Mouse (Mus musculus): ENCODE results near the gene Rab10. TPM values are rescaled to one million over a fixed set of nuclear protein-coding genes. Genes with fewer than 3 reads are reported as not detected.
A peak's percentile ranks its signal among the peaks of the same experiment; 100 is the strongest.

The Rab10 gene
- 89.7 and 89.8 TPM in 2 replicates for polyA plus RNA-seq (2014; fragmentation: Nextera tagmentation; extraction: Ambion mirVana)

- no peak for TF ChIP-seq CTCF (IDR thresholded peaks at IDR 0.05; ENCODE audit: low read depth)
- under 1% methylated on average over 107 of the region's 111 CpGs for WGBS
- peaks cover 6% of the 10 kb centered on the region; the same call in 1 of the 2 replicates for H3K4me1 ChIP-seq (ENCODE audit: insufficient read depth)
These were observed at the start of gene Rab10 for GRCm38 (mm10) chr12:3309391-3310320. Gene Rab10, minus strand, starts transcription at chr12:3309969.

GRCm38 (mm10) chr12:3359302-3359701 is 49.5 kb upstream of the Rab10 start:
- no peaks in the 10 kb centered on the region for H3K36me3 ChIP-seq (ENCODE audit: insufficient read depth)
- no peak overlapping the region for H3K4me2 ChIP-seq
- no peaks in the 10 kb centered on the region for H3K4me1 ChIP-seq (ENCODE audit: insufficient read depth)
- 25% methylated on average over 3 of the region's 3 CpGs for WGBS
- no peak overlapping the region for H3K9ac ChIP-seq
- no peak overlapping the region for H3K27ac ChIP-seq (ENCODE audit: low read depth)
- peak; percentile 71 for TF ChIP-seq CTCF (IDR thresholded peaks at IDR 0.05; ENCODE audit: low read depth)
- ATAC-seq (ENCODE audit: insufficient read depth) (peak; percentile 33; the same call in 1 of the 2 replicates), DNase-seq (peak; percentile 91)
- no peak overlapping the region for H3K4me3 ChIP-seq (ENCODE audit: low read depth, low read length)
- H3K27me3 ChIP-seq (ENCODE audit: insufficient read depth, low read length): no peaks in the 10 kb centered on the region
- no peaks in the 10 kb centered on the region for H3K9me3 ChIP-seq (ENCODE audit: low read depth, low read length)

More at GRCm38 (mm10) chr12:3309391-3310320, at the start of gene Rab10:
- H3K4me2 ChIP-seq: peak within 1 kb of the TSS; percentile 92
- peak within 1 kb of the TSS; percentile 91 for H3K9ac ChIP-seq
- ATAC-seq (ENCODE audit: insufficient read depth) (peak; percentile 97), DNase-seq (peak; percentile 99)
- no peaks in the 10 kb centered on the region for H3K36me3 ChIP-seq (ENCODE audit: insufficient read depth)
- H3K9me3 ChIP-seq (ENCODE audit: low read depth, low read length): no peaks in the 10 kb centered on the region
- peak within 1 kb of the TSS; percentile 98 for H3K27ac ChIP-seq (ENCODE audit: low read depth)
- H3K4me3 ChIP-seq (ENCODE audit: low read depth, low read length): peak within 1 kb of the TSS; percentile 93
- no peaks in the 10 kb centered on the region for H3K27me3 ChIP-seq (ENCODE audit: insufficient read depth, low read length)

- ATAC-seq (ENCODE audit: insufficient read depth) (no peak), DNase-seq (peak; percentile 38)
- Histone ChIP-seq H3K27me3 (ENCODE audit: insufficient read depth, low read length) (no peaks in the 10 kb centered on the region), H3K9me3 (ENCODE audit: low read depth, low read length) (no peaks in the 10 kb centered on the region), H3K4me1 (ENCODE audit: insufficient read depth) (no peaks in the 10 kb centered on the region), H3K27ac (ENCODE audit: low read depth) (no peak overlapping the region), H3K4me3 (ENCODE audit: low read depth, low read length) (peak overlapping the region; percentile 11), H3K9ac (peak overlapping the region; percentile 16; the same call in 1 of the 2 replicates), H3K36me3 (ENCODE audit: insufficient read depth) (no peaks in the 10 kb centered on the region), H3K4me2 (peak overlapping the region; percentile 36; the same call in 1 of the 2 replicates)
- no peak for TF ChIP-seq CTCF (IDR thresholded peaks at IDR 0.05; ENCODE audit: low read depth)
- 53% methylated on average over 16 of the region's 16 CpGs for WGBS
These were observed 47.1 kb upstream of the Rab10 start for GRCm38 (mm10) chr12:3356824-3357223.

DNA sequence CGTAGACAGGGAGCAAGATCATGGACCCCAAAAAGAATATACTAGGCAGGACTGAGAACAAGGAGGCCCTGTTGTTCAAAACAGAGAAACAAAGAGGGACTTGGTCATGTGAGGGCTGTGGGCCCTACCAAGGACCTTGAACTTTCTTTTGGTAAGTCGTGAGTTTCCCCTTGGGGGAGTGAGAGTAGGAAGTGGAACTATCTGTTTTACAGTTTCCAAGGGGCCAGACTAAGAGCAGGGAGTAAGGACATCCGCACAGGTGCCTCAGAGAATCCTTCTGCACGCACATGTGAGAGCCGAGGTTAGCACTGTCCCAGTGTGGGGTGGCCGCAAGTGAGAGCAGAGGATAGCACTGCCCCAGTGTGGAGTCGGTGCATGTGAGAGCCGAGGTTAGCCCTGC is 45.3 kb upstream of the Rab10 start:
- Histone ChIP-seq H3K4me2 (no peak overlapping the region), H3K27me3 (ENCODE audit: insufficient read depth, low read length) (no peaks in the 10 kb centered on the region), H3K9me3 (ENCODE audit: low read depth, low read length) (no peaks in the 10 kb centered on the region), H3K4me3 (ENCODE audit: low read depth, low read length) (no peak overlapping the region), H3K9ac (no peak overlapping the region), H3K36me3 (ENCODE audit: insufficient read depth) (no peaks in the 10 kb centered on the region), H3K27ac (ENCODE audit: low read depth) (no peak overlapping the region), H3K4me1 (ENCODE audit: insufficient read depth) (no peaks in the 10 kb centered on the region)
- ATAC-seq (ENCODE audit: insufficient read depth): no peak
- no peak for TF ChIP-seq CTCF (IDR thresholded peaks at IDR 0.05; ENCODE audit: low read depth)
- 82% methylated on average over 8 of the region's 8 CpGs for WGBS
- no peak for DNase-seq

DNA sequence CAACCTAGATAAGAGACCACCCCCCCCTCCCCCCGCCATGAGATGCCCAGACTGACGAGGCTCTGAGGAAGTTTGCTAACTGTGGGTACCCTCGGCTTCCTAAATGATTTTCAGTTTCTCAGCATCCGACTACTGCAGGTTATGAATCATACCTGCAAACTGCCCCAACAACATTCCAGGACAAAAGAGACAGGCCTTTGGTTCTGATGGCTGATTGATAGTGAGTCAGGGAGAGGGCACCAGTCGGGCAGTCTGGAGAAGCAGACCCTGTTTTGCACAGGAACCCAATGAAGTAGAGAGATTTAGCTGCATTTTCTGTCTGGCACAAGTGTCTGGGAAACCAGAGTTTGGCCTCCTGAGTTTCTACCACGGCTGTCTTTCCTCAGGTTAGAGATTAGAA is 42.4 kb upstream of the Rab10 start:
- H3K4me3 ChIP-seq (ENCODE audit: low read depth, low read length): no peak overlapping the region
- no peaks in the 10 kb centered on the region for H3K9me3 ChIP-seq (ENCODE audit: low read depth, low read length)
- H3K36me3 ChIP-seq (ENCODE audit: insufficient read depth): no peaks in the 10 kb centered on the region
- no peaks in the 10 kb centered on the region for H3K27me3 ChIP-seq (ENCODE audit: insufficient read depth, low read length)
- H3K27ac ChIP-seq (ENCODE audit: low read depth): no peak overlapping the region
- DNase-seq (no peak), ATAC-seq (ENCODE audit: insufficient read depth) (no peak)
- H3K9ac ChIP-seq: no peak overlapping the region
- no peaks in the 10 kb centered on the region for H3K4me1 ChIP-seq (ENCODE audit: insufficient read depth)
- H3K4me2 ChIP-seq: no peak overlapping the region
- no peak for TF ChIP-seq CTCF (IDR thresholded peaks at IDR 0.05; ENCODE audit: low read depth)
- 62% methylated on average over 6 of the region's 6 CpGs for WGBS

DNA sequence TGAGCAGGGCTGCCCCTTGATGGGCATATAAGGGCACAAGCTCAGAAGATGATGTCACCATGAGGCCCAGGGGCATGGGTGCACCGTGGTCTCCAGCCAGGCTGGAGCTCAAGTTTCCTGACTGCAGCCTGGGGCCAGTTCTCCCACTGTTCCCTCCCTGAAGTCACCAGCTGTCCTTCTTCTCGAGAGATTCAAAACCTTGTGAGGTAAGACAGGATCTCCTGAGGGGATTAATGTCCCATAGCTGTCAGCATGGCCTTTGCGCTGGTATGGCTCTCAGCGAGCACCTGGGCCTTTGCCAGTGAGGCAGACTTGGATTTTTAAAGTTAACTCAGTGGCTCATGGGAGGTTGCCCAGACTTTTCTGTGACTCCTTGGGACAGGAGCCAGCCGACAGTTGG is 40.4 kb upstream of the Rab10 start:
- no peaks in the 10 kb centered on the region for H3K9me3 ChIP-seq (ENCODE audit: low read depth, low read length)
- 66% methylated on average over 5 of the region's 5 CpGs for WGBS
- H3K4me3 ChIP-seq (ENCODE audit: low read depth, low read length): no peak overlapping the region
- TF ChIP-seq CTCF (IDR thresholded peaks at IDR 0.05; ENCODE audit: low read depth): no peak
- H3K9ac ChIP-seq: no peak overlapping the region
- DNase-seq: no peak
- H3K4me2 ChIP-seq: no peak overlapping the region
- no peaks in the 10 kb centered on the region for H3K36me3 ChIP-seq (ENCODE audit: insufficient read depth)
- no peaks in the 10 kb centered on the region for H3K27me3 ChIP-seq (ENCODE audit: insufficient read depth, low read length)
- ATAC-seq (ENCODE audit: insufficient read depth): no peak
- no peak overlapping the region for H3K27ac ChIP-seq (ENCODE audit: low read depth)
- no peaks in the 10 kb centered on the region for H3K4me1 ChIP-seq (ENCODE audit: insufficient read depth)

DNA sequence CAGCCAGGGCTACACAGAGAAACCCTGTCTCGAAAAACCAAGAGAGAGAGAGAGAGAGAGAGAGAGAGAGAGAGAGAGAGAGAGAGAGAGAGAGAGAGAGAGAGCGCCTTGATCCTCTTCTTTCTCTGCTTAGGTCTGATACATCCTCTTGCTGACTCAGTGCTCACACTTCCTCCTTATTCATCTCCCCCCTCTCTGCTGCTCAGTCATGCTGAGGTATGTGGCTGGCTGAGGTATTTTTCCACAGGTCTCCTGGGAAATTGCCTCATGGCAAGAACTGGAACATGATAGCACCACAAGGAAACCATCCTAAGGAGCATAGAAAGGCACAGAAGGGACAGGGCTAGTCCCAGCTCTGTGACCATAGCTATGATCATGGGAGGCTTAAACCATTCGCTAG is 39.6 kb upstream of the Rab10 start:
- DNase-seq (no peak), ATAC-seq (ENCODE audit: insufficient read depth) (no peak)
- no peak overlapping the region for H3K27ac ChIP-seq (ENCODE audit: low read depth)
- H3K4me3 ChIP-seq (ENCODE audit: low read depth, low read length): no peak overlapping the region
- H3K36me3 ChIP-seq (ENCODE audit: insufficient read depth): no peaks in the 10 kb centered on the region
- no peaks in the 10 kb centered on the region for H3K27me3 ChIP-seq (ENCODE audit: insufficient read depth, low read length)
- no peak overlapping the region for H3K9ac ChIP-seq
- H3K4me1 ChIP-seq (ENCODE audit: insufficient read depth): no peaks in the 10 kb centered on the region
- H3K4me2 ChIP-seq: no peak overlapping the region
- 88% methylated on average over 3 of the region's 3 CpGs for WGBS
- TF ChIP-seq CTCF (IDR thresholded peaks at IDR 0.05; ENCODE audit: low read depth): no peak
- H3K9me3 ChIP-seq (ENCODE audit: low read depth, low read length): no peaks in the 10 kb centered on the region

All from lung, embryonic 14.5 days (tissue).